Mouse (Mus musculus) ES-Bruce4 (cell line): Measurements from ENCODE around the gene Myo1e.

Experiments used
- CTCF ChIP-seq: IDR thresholded peaks from one replicate; pipeline ENCODE4 v1.8.1; 2011; ENCODE audit warnings: low read depth, low read length
- EP300 ChIP-seq: IDR thresholded peaks from 2 replicates; pipeline ENCODE4 v1.6.1; 2011; ENCODE audit warnings: low read depth, low read length; ENCODE audit not compliant: insufficient read depth
- POLR2A ChIP-seq: IDR thresholded peaks from one replicate; pipeline ENCODE4 v1.8.1; 2011; ENCODE audit warnings: low read length; ENCODE audit not compliant: insufficient read depth

DNA sequence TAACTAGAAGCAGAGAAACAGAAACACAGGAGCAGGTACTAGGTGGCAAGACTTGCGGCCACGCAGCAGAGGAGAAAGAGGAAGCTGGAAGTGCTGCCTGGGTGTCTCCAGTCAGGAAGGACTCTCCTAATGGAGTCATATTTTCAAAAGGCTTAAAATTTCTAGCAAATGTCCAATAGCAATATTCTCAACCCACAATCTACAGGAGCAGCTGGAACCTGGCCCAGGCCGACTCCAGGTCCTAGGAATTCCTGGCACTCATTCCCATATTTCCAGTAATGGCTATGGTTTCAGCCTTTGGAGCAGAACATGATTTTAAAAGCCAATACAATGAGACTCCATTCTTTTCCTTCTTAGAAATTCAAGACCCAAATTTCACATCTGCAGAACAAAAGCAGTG lies 182.4 kb downstream of the Myo1e start:
- no peak for TF ChIP-seq CTCF
- no peak for TF ChIP-seq POLR2A
- TF ChIP-seq EP300 = no peak
